Mouse (Mus musculus): Measurements from ENCODE around the gene Alox8. TPM values are rescaled to one million over a fixed set of nuclear protein-coding genes. Genes with fewer than 3 reads are reported as not detected.

Alox8 gene
- total RNA-seq, 1 experiment from 2014 or later, result 0.30 TPM

DNA sequence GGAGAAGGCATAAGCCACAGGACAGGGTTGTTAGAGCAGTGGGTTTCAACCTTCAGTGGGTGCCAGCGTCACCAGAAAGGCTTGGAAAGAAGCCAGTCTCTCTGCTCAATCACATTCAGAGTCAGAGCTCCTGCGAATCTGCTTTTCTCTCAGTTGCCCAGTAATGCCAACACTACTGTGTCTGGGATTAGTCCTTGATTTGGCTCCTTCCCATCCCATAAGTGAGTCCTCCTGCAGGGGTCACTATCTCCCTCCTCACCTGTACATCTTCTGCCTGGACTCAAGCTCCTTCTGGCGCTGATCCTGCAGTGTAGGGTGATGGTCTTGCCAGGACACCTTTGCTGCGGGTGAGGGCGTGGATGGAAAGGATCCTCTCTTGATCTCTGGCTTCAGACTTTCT, 877 bp downstream of the Alox8 start:
- ATAC-seq (replicated peaks in 1 of 2; ENCODE audit: insufficient read depth in 1 of 2, low FRiP score in 2 of 2, low TSS enrichment in 1 of 2, low read depth in 1 of 2, poor library complexity in 2 of 2, severe bottlenecking in 2 of 2), result peak; percentile 17 to 46; a peak in 2 of 4 replicates

DNA sequence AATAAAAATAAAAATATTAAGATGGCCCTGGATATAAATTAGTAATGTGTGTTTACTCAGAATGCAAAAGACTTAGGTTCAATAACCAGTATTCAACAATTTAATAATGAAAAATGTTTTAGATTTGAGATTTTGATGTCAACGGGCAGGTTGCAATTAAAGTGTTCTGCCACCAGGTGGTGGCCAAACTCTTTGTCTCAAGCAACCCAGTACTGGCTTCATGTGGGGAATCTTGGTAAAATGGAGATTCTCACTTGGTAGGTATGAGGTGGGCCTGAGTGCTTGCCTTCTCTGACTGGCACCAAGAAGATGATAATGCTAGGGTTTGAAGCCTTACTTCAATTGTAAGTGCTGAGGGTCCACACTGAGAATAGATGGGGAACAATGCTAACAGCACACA, 4.8 kb downstream of the Alox8 start:
- no peak for ATAC-seq (replicated peaks in 1 of 2; ENCODE audit: insufficient read depth in 1 of 2, low FRiP score in 2 of 2, low TSS enrichment in 1 of 2, low read depth in 1 of 2, poor library complexity in 2 of 2, severe bottlenecking in 2 of 2)

DNA sequence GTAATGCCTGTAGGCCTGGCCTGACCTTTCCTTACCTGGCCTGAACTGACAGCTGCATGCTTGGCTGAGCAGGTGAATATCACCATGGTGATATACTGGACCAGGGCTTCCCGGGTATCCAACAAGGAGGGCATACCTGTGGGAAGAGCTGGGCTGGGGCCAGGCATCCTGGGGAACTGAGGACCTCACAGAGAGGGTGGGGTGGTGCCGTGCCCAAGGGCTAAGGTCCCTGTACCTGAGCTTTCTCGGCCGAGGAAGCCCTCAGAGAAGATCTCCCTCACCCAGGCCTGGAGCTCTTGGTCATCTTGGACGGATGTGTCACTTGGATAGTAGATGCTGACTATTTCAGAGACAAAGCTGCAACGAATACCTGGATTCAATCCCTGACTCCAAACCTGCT, 11.7 kb downstream of the Alox8 start:
- ATAC-seq (replicated peaks in 1 of 2; ENCODE audit: insufficient read depth in 1 of 2, low FRiP score in 2 of 2, low TSS enrichment in 1 of 2, low read depth in 1 of 2, poor library complexity in 2 of 2, severe bottlenecking in 2 of 2), result no peak

DNA sequence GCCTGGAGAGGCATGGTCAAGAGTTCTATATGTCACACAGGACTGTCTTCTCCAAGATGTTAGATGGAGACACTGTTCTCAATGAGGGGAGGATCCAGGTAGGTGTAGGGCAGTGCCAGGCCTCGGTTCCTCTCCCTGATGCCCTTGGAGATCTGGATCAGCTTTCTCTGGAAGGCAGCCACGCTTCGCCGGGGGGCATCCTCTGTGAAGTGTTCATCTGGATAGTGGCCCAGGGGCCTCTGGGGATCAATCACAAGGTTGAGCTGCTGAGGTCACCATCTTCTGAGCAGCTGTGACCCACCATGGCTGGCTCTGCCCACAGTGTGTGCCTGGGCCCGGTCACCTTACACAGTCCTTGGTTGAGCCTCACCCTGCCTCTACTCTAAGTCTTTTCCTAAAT, 12.6 kb downstream of the Alox8 start:
- no peak for ATAC-seq (replicated peaks in 1 of 2; ENCODE audit: insufficient read depth in 1 of 2, low FRiP score in 2 of 2, low TSS enrichment in 1 of 2, low read depth in 1 of 2, poor library complexity in 2 of 2, severe bottlenecking in 2 of 2)

DNA sequence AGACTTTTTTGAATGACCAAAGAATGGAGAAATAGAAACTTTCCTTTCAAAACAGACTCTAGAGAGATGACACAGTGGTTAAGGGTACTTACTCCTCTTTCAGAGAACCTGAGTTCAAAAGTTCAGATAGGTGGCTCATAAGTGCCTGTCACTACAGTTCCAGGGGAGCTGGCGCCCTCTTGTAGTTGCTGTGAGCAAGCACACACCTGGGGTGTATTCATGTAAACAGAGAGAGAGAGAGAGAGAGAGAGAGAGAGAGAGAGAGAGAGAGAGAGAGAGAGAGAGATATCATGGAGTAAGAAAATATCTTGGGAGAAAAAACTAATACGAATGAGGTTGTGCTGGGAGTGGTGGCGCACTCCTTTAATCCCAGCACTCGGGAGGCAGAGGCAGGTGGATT, 17.5 kb downstream of the Alox8 start:
- no peak for ATAC-seq (replicated peaks in 1 of 2; ENCODE audit: insufficient read depth in 1 of 2, low FRiP score in 2 of 2, low TSS enrichment in 1 of 2, low read depth in 1 of 2, poor library complexity in 2 of 2, severe bottlenecking in 2 of 2)

DNA sequence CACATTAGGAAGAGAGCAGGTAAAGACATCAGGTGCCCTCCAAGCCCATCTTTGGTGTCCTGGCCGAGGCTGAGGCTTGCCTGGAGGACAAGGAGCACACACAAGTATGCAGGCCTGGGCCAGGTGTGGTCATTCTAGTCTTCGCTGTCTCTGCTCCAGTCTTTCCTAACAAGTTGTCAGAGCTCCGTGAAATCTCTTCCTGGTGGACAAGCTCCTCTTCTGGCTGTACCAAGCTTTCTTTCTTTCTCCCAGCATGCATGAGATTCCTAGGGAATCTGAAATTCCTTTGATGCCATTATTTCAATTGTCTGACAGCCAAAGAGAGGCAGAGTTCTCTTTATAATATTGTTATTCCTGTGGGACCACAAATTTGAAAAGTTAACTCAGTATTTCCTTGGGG, 18.1 kb downstream of the Alox8 start:
- no peak for ATAC-seq (replicated peaks in 1 of 2; ENCODE audit: insufficient read depth in 1 of 2, low FRiP score in 2 of 2, low TSS enrichment in 1 of 2, low read depth in 1 of 2, poor library complexity in 2 of 2, severe bottlenecking in 2 of 2)

DNA sequence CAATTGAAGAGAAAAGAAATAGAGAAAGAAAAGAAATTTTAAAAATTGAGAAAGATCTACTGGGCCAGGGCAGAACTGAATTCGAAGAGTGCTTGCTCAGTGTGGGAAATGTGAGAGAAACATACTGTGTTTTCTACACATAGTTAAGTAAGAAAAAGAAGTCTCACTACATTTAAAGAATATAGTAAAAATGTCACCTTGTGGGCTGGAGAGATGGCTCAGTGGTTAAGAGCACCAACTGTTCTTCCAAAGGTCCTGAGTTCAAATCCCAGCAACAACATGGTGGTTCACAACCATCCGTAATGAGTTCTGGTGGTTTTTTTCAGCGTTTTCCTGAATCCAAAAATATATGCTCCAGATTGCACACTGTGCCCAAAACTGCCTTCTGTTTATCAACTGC, 19.1 kb downstream of the Alox8 start:
- ATAC-seq (replicated peaks in 1 of 2; ENCODE audit: insufficient read depth in 1 of 2, low FRiP score in 2 of 2, low TSS enrichment in 1 of 2, low read depth in 1 of 2, poor library complexity in 2 of 2, severe bottlenecking in 2 of 2), result no peak

DNA sequence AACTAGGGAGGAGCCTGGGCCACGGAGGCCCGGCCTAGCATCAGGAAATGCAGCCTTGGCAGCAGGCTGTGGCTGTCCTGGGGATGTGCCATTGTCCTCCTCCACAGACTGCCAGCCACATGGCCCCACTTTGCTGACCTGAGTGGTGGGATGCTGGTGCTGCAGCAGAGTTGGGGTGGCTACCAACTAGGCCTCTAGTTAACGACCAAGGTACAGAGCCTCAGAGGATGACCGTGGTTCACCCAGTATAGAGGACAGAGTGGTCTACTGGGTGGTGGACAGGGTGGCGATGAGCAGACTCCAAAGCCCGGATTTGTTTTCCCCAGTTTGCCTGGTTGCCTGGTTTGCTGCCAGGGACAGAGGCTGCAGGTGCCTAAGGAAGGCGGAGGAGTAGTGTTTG, 22.9 kb downstream of the Alox8 start:
- ATAC-seq (replicated peaks in 1 of 2; ENCODE audit: insufficient read depth in 1 of 2, low FRiP score in 2 of 2, low TSS enrichment in 1 of 2, low read depth in 1 of 2, poor library complexity in 2 of 2, severe bottlenecking in 2 of 2), result no peak

DNA sequence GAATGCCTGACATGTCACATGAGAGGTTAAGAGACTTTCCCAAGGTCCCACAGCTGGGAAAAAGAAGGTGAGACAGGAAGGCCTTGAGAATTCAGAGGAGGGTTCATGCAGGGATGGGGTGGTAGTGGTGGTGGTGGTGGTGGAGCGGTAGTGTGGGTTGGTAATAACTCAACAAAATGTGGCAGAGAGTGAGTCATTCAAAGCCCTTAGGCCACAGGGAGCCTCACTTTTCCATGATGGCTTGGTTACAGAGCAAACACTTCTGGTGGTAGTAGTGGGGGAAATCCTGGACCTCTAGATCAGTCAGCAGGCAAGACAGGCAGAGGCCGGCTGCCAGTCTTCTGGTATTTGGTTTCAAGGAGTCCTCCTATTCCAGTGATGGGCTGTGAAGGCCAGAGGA, 25.0 kb downstream of the Alox8 start:
- no peak for ATAC-seq (replicated peaks in 1 of 2; ENCODE audit: insufficient read depth in 1 of 2, low FRiP score in 2 of 2, low TSS enrichment in 1 of 2, low read depth in 1 of 2, poor library complexity in 2 of 2, severe bottlenecking in 2 of 2)

DNA sequence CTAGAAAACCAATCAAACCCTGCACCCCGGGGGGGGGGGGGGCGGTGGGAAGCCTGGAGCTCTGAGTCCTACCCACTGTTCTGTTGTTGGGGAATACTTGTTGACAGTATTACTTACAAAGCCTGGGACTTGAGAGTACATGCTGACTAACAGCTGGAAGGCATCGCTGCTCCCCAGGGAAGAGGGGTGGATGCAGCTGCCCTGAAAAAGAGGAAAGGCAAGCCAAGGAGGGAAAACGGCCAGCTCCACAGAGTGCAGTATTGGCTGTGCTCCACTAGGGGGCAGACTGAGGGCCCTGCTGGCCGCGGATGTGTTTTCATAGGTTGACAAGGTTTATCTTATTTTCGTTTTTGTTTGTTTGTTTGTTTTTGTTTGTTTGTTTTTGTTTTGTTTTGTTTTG, 26.0 kb downstream of the Alox8 start:
- no peak for ATAC-seq (replicated peaks in 1 of 2; ENCODE audit: insufficient read depth in 1 of 2, low FRiP score in 2 of 2, low TSS enrichment in 1 of 2, low read depth in 1 of 2, poor library complexity in 2 of 2, severe bottlenecking in 2 of 2)

DNA sequence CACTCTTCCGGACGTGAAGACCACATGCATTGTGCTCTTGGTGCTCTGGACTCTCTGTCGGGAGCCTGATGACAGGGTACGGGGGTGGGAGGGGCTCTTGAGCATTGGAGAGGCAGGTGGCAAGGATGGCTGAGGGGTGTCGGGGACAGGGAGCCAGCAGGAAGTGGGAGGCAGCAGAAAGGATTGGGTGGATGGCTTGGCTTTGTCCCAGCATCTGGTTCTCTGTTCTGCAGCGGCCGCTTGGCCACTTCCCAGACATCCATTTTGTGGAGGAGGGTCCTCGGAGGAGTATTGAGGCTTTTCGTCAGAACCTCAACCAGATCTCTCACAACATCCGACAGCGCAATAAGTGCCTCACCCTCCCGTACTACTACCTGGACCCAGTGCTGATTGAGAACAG, 28.3 kb downstream of the Alox8 start:
- no peak for ATAC-seq (replicated peaks in 1 of 2; ENCODE audit: insufficient read depth in 1 of 2, low FRiP score in 2 of 2, low TSS enrichment in 1 of 2, low read depth in 1 of 2, poor library complexity in 2 of 2, severe bottlenecking in 2 of 2)

DNA sequence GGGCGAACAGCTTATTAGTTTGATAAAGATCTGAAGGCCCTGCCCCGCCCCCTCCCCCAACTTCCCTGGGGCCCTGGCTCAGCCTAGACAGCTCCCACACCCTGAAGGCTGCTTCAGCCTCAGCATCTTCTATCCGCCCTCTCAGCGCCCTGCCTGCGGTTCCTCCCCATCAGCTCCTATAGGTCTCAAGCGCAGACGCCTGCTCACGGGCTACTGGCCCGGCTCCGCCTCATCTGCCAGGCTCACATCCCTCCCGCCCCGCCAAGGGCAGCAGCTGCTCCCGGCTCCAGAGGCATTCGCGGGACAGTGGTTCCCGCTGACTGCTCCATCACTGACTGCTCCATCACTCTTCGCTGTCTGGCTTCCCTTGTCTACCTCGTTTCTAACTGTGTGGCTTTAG, 40.8 kb downstream of the Alox8 start, which contains the start of gene Alox12b:
Alox12b (plus strand) TSS at position 190 of the 400 bp plus-strand sequence.
- ATAC-seq (replicated peaks in 1 of 2; ENCODE audit: insufficient read depth in 1 of 2, low FRiP score in 2 of 2, low TSS enrichment in 1 of 2, low read depth in 1 of 2, poor library complexity in 2 of 2, severe bottlenecking in 2 of 2), result no peak

DNA sequence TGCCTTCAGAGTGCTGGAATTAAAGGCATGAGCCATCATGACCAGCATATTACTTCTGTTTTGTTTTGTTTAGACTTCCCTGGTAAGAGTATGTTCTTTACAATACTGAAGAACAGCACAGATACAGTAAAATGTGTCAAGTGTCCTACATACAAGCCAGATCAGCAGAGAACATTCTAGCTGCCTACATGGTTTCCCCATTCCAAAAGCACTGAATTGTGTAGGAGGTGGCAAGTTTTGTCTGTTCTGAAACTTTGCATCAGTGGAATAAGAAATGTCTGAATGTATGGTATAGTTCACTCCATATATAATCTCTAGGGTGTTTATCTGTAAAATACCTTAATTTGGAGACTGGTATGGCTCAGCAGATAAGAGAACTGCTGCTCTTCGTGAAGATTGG, 42.3 kb downstream of the Alox8 start:
- ATAC-seq (replicated peaks in 1 of 2; ENCODE audit: insufficient read depth in 1 of 2, low FRiP score in 2 of 2, low TSS enrichment in 1 of 2, low read depth in 1 of 2, poor library complexity in 2 of 2, severe bottlenecking in 2 of 2), result no peak

DNA sequence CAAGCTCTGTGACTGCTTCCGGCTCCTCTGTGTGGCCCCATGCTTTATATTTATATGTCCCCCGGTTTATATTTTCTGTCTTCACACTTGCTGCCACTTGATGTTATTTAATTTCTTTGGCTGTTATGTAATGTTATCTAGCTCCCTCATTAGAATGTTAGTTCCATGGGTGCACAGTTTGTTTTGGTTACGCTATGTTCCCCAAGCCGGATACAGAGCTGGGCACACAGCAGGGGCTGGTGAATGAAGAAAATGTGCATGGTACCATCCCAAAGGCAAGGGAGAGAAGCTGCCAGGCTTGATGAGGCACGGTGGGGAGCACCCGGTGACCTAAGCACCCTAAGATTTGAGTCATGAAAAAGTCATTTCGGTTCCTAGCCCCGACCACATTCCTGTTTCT, 43.8 kb downstream of the Alox8 start:
- no peak for ATAC-seq (replicated peaks in 1 of 2; ENCODE audit: insufficient read depth in 1 of 2, low FRiP score in 2 of 2, low TSS enrichment in 1 of 2, low read depth in 1 of 2, poor library complexity in 2 of 2, severe bottlenecking in 2 of 2)

DNA sequence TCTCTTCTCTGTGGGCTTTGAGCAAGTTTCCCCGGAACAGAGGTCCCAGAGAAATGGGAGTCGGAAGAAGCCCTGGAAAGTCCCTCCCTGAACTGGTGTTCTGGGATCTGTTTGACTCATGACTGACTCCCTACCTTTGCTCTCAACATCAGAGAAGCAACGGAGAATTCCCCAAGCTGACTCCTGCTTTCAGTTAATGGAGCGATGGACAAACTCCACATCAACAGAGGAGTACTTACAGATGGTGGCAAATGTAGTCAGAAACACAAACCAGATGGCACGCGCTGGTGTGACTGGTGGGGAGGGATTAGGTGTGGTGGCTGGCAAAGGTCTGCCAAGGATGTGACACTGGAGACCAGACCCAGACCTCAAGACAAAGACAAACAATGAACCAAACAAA, 46.6 kb downstream of the Alox8 start:
- ATAC-seq (replicated peaks in 1 of 2; ENCODE audit: insufficient read depth in 1 of 2, low FRiP score in 2 of 2, low TSS enrichment in 1 of 2, low read depth in 1 of 2, poor library complexity in 2 of 2, severe bottlenecking in 2 of 2), result no peak

DNA sequence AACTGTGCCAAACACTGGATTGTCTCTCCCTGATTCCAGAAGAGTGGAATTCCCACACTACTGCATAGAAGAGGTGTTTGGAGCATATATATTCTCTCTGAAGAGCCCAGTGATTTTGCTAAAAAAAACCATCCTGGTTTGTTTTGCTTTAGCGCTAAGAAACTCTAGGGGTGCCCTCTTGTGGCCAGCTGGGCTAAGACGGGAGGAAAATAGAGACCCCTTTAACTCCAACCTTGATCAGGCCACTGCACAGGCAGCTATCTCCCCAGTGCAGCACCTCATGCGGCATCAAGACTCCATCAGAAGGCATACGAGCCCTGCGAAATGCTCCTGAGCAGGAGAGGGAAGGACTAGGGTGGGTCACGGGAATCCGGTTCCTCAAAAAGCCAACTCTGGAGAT, 47.2 kb downstream of the Alox8 start:
- ATAC-seq (replicated peaks in 1 of 2; ENCODE audit: insufficient read depth in 1 of 2, low FRiP score in 2 of 2, low TSS enrichment in 1 of 2, low read depth in 1 of 2, poor library complexity in 2 of 2, severe bottlenecking in 2 of 2), result peak; percentile 53 to 76; a peak in 3 of 4 replicates

DNA sequence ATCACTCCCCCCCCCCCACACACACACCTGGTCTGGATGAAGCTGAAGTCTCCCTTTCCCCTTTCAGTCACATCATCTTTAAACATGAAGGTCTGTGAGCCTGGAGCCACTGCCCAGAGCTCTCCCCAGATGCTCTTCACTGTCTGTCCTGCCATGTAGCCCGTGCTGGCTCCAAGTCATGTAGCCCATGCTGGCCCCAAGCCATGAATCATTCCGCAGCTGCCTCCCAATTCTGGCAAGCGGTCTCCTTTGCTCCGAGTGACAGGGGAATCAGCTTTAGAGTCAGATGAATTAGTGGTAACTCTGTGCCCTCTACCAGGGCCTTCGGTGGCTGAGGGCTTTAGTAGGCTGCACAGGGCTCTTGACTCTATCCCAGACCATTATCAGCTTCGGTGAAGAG, 47.9 kb downstream of the Alox8 start:
- no peak for ATAC-seq (replicated peaks in 1 of 2; ENCODE audit: insufficient read depth in 1 of 2, low FRiP score in 2 of 2, low TSS enrichment in 1 of 2, low read depth in 1 of 2, poor library complexity in 2 of 2, severe bottlenecking in 2 of 2)

DNA sequence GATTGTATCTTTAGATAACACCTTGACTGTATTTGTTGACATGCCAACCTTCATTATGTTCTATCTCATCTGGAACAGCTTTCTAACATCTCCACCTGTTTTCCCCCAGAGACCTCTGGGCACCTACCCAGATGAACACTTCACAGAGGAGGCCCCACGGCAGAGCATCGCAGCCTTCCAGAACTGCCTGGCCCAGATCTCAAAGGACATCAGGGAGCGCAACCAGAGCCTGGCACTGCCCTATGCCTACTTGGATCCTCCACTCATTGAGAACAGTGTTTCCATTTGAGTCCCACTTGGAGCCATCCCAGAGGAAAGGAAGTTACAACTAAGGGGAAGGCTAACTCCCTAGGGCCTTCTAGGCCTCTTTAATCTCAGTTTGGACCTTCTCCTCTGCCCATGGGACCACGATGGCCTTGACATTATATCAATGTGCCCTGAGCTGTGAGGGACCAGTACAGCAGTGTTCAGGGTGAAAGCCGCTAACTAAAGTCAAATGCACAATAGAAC, 49.1 kb downstream of the Alox8 start:
- no peak for ATAC-seq (replicated peaks in 1 of 2; ENCODE audit: insufficient read depth in 1 of 2, low FRiP score in 2 of 2, low TSS enrichment in 1 of 2, low read depth in 1 of 2, poor library complexity in 2 of 2, severe bottlenecking in 2 of 2)

DNA sequence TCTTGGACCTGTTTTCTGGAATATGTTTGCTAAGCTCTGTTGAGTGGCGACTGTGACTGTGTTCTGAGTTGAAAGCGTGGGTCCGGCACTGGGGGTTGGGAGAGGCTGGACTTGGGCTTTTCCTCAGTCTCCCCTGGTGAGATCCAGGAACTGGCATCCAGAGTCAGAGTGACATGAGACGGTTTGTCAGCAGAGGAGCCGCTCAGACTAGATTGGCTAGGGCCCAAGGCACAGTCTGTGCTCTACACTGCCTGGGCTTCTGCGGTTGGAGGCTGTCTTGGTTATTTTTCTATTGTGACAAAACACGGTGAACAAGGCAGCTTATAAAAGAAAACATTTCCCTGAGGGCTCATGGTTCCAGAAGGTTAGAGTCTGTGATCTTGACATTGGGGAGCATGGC, 50.1 kb downstream of the Alox8 start:
- ATAC-seq (replicated peaks in 1 of 2; ENCODE audit: insufficient read depth in 1 of 2, low FRiP score in 2 of 2, low TSS enrichment in 1 of 2, low read depth in 1 of 2, poor library complexity in 2 of 2, severe bottlenecking in 2 of 2), result no peak

DNA sequence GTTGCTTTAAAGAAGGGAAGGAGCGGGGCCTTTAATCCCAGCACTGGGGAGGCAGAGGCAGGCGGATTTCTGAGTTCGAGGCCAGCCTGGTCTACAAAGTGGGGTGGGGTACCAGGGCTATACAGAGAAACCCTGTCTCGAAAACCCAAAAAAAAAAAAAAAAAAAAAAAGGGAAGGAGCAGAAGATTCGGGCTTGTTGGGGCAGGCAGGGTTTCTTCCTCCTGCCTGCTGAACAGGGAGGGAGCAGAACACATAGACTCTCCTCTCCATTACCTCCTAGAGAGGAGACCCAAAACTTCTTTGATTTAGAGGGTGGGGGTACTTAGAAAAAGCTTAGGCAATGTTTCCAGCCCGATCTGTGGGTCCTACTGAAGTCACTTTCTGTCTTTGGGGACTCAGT, 62.3 kb downstream of the Alox8 start:
- no peak for ATAC-seq (replicated peaks in 1 of 2; ENCODE audit: insufficient read depth in 1 of 2, low FRiP score in 2 of 2, low TSS enrichment in 1 of 2, low read depth in 1 of 2, poor library complexity in 2 of 2, severe bottlenecking in 2 of 2)

All from hematopoietic stem cell, adult 5-6 weeks (primary cell).